10 mouse cellular contexts compared by ENCODE assay signal in genomic region chr4:99161457-99161971, GRCm38 (mm10). TPM values are rescaled to one million over a fixed set of nuclear protein-coding genes. Genes with fewer than 3 reads are reported as not detected.
DNase-seq lines count a peak whose midpoint lies in the region; ATAC-seq and TF ChIP-seq lines count a peak whose summit lies in the region.
"Had no signal": no experiment of that assay in that cellular context is flagged by ENCODE, and none has a peak within 500 bp of the region (broad histone marks: within the 10 kb centered on the region; RNA-seq: fewer than 3 reads in every experiment).

No protein-coding gene starts in this region.

- H3K9me3 ChIP-seq in midbrain, postnatal 0 days (ENCODE audit: low read length): no peaks in the 10 kb centered on the region
- H3K9me3 ChIP-seq in midbrain, embryonic 11.5 days (ENCODE audit: control insufficient read depth, low read length): no peaks in the 10 kb centered on the region
- H3K9me3 ChIP-seq in forebrain, embryonic 12.5 days: no peaks in the 10 kb centered on the region
- H3K9me3 ChIP-seq in limb, embryonic 14.5 days (ENCODE audit: control insufficient read depth, low read length): no peaks in the 10 kb centered on the region
- H3K9me3 ChIP-seq: liver, embryonic 13.5 days had no signal

- peak; percentile 31 for DNase-seq in embryo, embryonic 10.5 days (ENCODE audit: low spot score)
- DNase-seq in embryo, embryonic 10 days (ENCODE audit: low spot score): no peak
- DNase-seq in midbrain, postnatal 0 days (ENCODE audit: low spot score): peak; percentile 33
- no peak for DNase-seq in midbrain, embryonic 11.5 days (ENCODE audit: low spot score, missing footprints)
- peak; percentile 62 for DNase-seq in limb, embryonic 14.5 days (ENCODE audit: low spot score)
- DNase-seq in lung, postnatal 36 days: no peak
- no peak for DNase-seq in cerebellum, adult 11 months
- DNase-seq: liver, embryonic 13.5 days had no signal

- no peaks in the 10 kb centered on the region for H3K36me3 ChIP-seq in midbrain, postnatal 0 days (ENCODE audit: insufficient read depth, low read length)
- H3K36me3 ChIP-seq in midbrain, embryonic 11.5 days (ENCODE audit: control insufficient read depth, insufficient read depth, low read length): no peaks in the 10 kb centered on the region
- no peaks in the 10 kb centered on the region for H3K36me3 ChIP-seq in forebrain, embryonic 12.5 days (replicated peaks)
- no peaks in the 10 kb centered on the region for H3K36me3 ChIP-seq in limb, embryonic 14.5 days (ENCODE audit: control insufficient read depth, insufficient read depth, low read length)
- H3K36me3 ChIP-seq: liver, embryonic 13.5 days had no signal

- no peak overlapping the region for H3K9ac ChIP-seq in midbrain, postnatal 0 days (replicated peaks; ENCODE audit: low read length, poor library complexity, severe bottlenecking)
- no peak overlapping the region for H3K9ac ChIP-seq in midbrain, embryonic 11.5 days (ENCODE audit: low read length)
- H3K9ac ChIP-seq in forebrain, embryonic 12.5 days: no peak overlapping the region
- H3K9ac ChIP-seq in limb, embryonic 14.5 days (ENCODE audit: low read depth, low read length, severe bottlenecking): no peak overlapping the region
- H3K9ac ChIP-seq: liver, embryonic 13.5 days had no signal

- WGBS in midbrain, postnatal 0 days: 8% methylated on average over 6 of the region's 6 CpGs
- 5% methylated on average over 6 of the region's 6 CpGs for WGBS in midbrain, embryonic 11.5 days
- WGBS in forebrain, embryonic 12.5 days: 3% methylated on average over 6 of the region's 6 CpGs
- WGBS in limb, embryonic 14.5 days: 14% methylated on average over 6 of the region's 6 CpGs

- H3K4me2 ChIP-seq in midbrain, postnatal 0 days (ENCODE audit: low read depth, low read length, poor library complexity, severe bottlenecking): no peak overlapping the region
- no peak overlapping the region for H3K4me2 ChIP-seq in midbrain, embryonic 11.5 days
- peak overlapping the region; percentile 10; the same call in 1 of the 2 replicates for H3K4me2 ChIP-seq in forebrain, embryonic 12.5 days
- 0 out of 2 replicates have a peak overlapping the region, but pooled peaks have one; percentile 1 for H3K4me2 ChIP-seq in limb, embryonic 14.5 days (replicated peaks; ENCODE audit: low read depth, low read length, severe bottlenecking)
- H3K4me2 ChIP-seq: liver, embryonic 13.5 days had no signal

- no peak for ATAC-seq in midbrain, postnatal 0 days (ENCODE audit: low FRiP score)
- no peak for ATAC-seq in midbrain, embryonic 11.5 days (ENCODE audit: low FRiP score)
- ATAC-seq in forebrain, embryonic 12.5 days (ENCODE audit: low FRiP score): no peak
- peak; percentile 66 for ATAC-seq in limb, embryonic 14.5 days (ENCODE audit: low FRiP score, low read depth)

- no peak for TF ChIP-seq CTCF in midbrain, postnatal 0 days (IDR thresholded peaks at IDR 0.05)

- H3K4me1 ChIP-seq in midbrain, postnatal 0 days (ENCODE audit: insufficient read depth, low read length): no peaks in the 10 kb centered on the region
- peaks cover 22% of the 10 kb centered on the region for H3K4me1 ChIP-seq in midbrain, embryonic 11.5 days (ENCODE audit: control insufficient read depth, insufficient read depth, low read length)
- peaks cover 32% of the 10 kb centered on the region for H3K4me1 ChIP-seq in forebrain, embryonic 12.5 days
- peaks cover 7% of the 10 kb centered on the region for H3K4me1 ChIP-seq in limb, embryonic 14.5 days (ENCODE audit: control insufficient read depth, insufficient read depth, low read length)

- no peaks in the 10 kb centered on the region for H3K27me3 ChIP-seq in midbrain, postnatal 0 days (ENCODE audit: insufficient read depth, low read length)
- peaks cover 13% of the 10 kb centered on the region for H3K27me3 ChIP-seq in midbrain, embryonic 11.5 days (ENCODE audit: control insufficient read depth, insufficient read depth, low read length)
- H3K27me3 ChIP-seq in forebrain, embryonic 12.5 days: peaks cover 18% of the 10 kb centered on the region
- H3K27me3 ChIP-seq in limb, embryonic 14.5 days (ENCODE audit: control insufficient read depth, insufficient read depth, low read length): no peaks in the 10 kb centered on the region

- no peak for TF ChIP-seq POLR2A in limb, embryonic 14.5 days (IDR thresholded peaks at IDR 0.05; ENCODE audit: borderline replicate concordance, extremely low read depth, insufficient read depth, insufficient read length)

- no peak overlapping the region for H3K27ac ChIP-seq in midbrain, postnatal 0 days (ENCODE audit: low read depth, low read length)
- H3K27ac ChIP-seq in midbrain, embryonic 11.5 days (ENCODE audit: low read depth, low read length): no peak overlapping the region
- no peak overlapping the region for H3K27ac ChIP-seq in forebrain, embryonic 12.5 days
- no peak overlapping the region for H3K27ac ChIP-seq in limb, embryonic 14.5 days (replicated peaks; ENCODE audit: low read depth, low read length)
- H3K27ac ChIP-seq: liver, embryonic 13.5 days had no signal

- no peak overlapping the region for H3K4me3 ChIP-seq in midbrain, postnatal 0 days (ENCODE audit: low read depth, low read length)
- H3K4me3 ChIP-seq in midbrain, embryonic 11.5 days (ENCODE audit: low read depth, low read length): no peak overlapping the region
- no peak overlapping the region for H3K4me3 ChIP-seq in forebrain, embryonic 12.5 days (replicated peaks)
- no peak overlapping the region for H3K4me3 ChIP-seq in limb, embryonic 14.5 days (replicated peaks; ENCODE audit: low read length)
- H3K4me3 ChIP-seq: erythroblast, embryonic 14.5 days; liver, embryonic 13.5 days had no signal

RNA-seq across cellular contexts. Expression of gene Atg4c, which starts 32.2 kb away (rescaled TPM):
- 8.7 and 13.9 TPM in 2 replicates for total RNA-seq in midbrain, postnatal 0 days (2014; rRNA removed)
- polyA plus RNA-seq in midbrain, postnatal 0 days (2015; fragmentation: Nextera tagmentation; extraction: Ambion mirVana): 15.8 and 16.0 TPM in 2 replicates
- polyA plus RNA-seq in midbrain, embryonic 11.5 days (2014; fragmentation: Nextera tagmentation; extraction: Ambion mirVana): 13.7 and 16.7 TPM in 2 replicates
- polyA plus RNA-seq in forebrain, embryonic 12.5 days (2016; fragmentation: Nextera tagmentation; extraction: Ambion mirVana): 15.6 and 16.4 TPM in 2 replicates
- 11.8 and 12.6 TPM in 2 replicates for polyA plus RNA-seq in limb, embryonic 14.5 days (2012; rRNA removed)
- polyA plus RNA-seq in limb, embryonic 14.5 days (2014; fragmentation: Nextera tagmentation; extraction: Ambion mirVana): 13.7 and 16.5 TPM in 2 replicates

RNA-seq across cellular contexts. Expression of gene Dock7, which starts 40.8 kb away (rescaled TPM):
- total RNA-seq in midbrain, postnatal 0 days (2014; rRNA removed): 82.3 and 115 TPM in 2 replicates
- polyA plus RNA-seq in midbrain, postnatal 0 days (2015; fragmentation: Nextera tagmentation; extraction: Ambion mirVana): 28.8 and 36.8 TPM in 2 replicates
- 93.5 and 111 TPM in 2 replicates for polyA plus RNA-seq in midbrain, embryonic 11.5 days (2014; fragmentation: Nextera tagmentation; extraction: Ambion mirVana)
- 122 and 129 TPM in 2 replicates for polyA plus RNA-seq in forebrain, embryonic 12.5 days (2016; fragmentation: Nextera tagmentation; extraction: Ambion mirVana)
- polyA plus RNA-seq in limb, embryonic 14.5 days (2012; rRNA removed): 120 and 154 TPM in 2 replicates
- 73.2 and 75.0 TPM in 2 replicates for polyA plus RNA-seq in limb, embryonic 14.5 days (2014; fragmentation: Nextera tagmentation; extraction: Ambion mirVana)

Comparison
In these comparisons a context has a peak if more than half of its experiments do, and no peak if none do; other contexts are left out.
1. DNase-seq: peak in embryo, embryonic 10.5 days (single experiment), midbrain, postnatal 0 days (single experiment) and limb, embryonic 14.5 days (single experiment); none in embryo, embryonic 10 days (single experiment), midbrain, embryonic 11.5 days (single experiment), lung, postnatal 36 days (single experiment) and cerebellum, adult 11 months (single experiment).
2. H3K4me2 ChIP-seq: peak in forebrain, embryonic 12.5 days (single experiment) and limb, embryonic 14.5 days (single experiment); none in midbrain, postnatal 0 days (single experiment) and midbrain, embryonic 11.5 days (single experiment).